Mouse (Mus musculus) thymus, postnatal 25 days (tissue): ENCODE data around the gene Cd300e.

Experiments used
- DNase-seq: peaks from one replicate; pipeline ENCODE4 v3.0.0; 2022

Cd300e gene

DNA sequence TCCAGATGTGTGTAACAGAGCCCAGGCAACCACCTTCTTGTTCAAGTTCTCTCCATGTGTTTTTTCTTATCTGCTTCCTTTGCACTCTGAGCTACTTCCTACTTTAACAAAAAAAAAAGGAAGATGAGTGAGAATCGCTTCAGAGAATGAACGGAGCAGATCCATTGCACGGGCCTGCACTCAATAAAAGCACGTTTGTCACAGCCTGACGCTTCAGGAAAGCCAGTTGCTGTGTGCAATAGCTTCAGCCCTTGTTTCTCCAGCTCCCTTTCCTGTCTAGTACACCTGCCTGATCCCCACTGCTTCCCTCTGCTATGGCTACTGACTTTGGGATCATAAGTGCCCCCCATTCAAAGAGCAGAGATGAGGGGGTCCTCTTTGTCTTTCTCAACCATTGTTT is at the start of gene Cd300e:
Gene Cd300e (minus strand): TSS at position 101 of the 400 bp plus-strand sequence.
- no peak for DNase-seq

DNA sequence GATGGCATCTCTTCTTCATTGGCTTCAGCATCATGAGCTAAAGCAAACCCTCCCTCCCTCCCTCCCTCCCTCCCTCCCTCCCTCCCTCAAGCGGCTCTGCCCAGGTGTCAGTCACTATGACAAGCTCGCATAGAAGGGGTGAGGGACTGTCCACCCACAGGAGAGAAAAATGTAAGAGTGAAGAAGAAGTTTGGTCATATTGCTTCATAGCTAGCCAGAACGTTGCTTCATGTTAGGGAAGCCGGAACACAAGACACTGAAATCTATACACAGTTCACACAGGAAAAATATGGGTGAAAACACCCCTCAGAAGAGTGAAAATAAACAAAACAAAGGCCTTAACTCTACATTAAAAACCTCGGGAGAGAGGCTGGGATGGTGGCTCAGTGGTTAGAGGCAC is 48.3 kb upstream of the Cd300e start:
- DNase-seq = no peak

DNA sequence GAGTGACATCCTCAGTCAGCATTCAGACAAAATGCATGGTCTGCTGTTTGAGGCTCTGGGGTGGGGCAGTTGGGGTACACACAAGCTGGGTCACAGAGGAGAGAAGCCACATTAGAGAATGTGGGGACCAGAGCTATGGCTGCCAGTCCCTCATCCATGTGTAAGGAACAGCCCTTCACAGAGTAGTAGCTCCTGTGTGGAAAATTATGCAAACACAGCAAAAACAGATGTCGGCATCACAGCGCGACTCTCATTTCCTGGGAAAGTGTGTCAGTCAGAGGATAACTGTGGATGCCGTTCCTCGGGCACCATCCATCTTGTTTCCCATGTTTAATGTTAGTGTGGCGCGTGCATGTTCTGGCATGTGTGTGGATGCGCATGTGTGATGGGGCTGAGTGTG is 46.2 kb upstream of the Cd300e start:
- no peak for DNase-seq

DNA sequence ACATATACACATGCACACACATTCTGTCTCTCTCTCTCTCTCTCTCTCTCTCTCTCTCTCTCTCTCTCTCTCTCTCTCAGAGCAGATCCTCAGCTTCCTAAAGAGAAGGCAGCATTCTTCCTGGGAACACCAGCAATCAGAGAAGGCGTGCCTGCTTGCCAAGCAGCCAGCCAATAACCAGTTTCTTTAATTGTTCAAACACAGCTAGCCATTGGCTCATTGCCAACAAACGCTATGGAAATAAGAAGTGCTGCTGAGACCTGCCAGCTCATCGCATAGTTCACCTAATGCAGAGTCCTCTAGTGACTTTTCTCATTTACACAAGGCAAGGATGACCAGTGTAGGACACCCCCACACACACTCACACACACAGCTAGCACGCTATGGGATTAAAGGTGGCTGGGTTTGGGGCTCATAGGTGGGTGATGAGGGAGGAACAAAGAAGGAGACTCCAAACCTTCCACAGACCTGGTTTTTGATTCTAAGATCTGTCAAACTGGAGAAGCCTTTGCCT is 45.5 kb upstream of the Cd300e start:
- DNase-seq = no peak

DNA sequence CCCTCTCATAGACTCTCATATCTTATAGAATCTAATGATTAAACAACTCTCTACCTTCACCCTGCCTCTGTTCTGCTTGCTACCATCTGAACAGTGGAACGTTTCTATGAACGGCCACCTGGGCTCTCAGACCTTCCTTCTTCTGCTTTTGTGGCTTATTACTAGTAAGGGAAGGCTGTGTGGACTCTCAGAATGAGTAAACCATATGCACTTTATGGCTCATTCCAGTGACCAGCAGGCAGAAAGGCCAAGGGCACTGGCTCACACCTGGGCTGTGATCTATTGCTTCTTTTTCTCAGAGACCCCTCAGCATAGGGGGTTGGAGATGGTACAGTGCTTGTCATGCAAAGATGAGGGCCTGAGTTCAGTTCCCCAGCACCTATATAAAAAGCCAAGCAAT is 44.7 kb upstream of the Cd300e start:
- no peak for DNase-seq

DNA sequence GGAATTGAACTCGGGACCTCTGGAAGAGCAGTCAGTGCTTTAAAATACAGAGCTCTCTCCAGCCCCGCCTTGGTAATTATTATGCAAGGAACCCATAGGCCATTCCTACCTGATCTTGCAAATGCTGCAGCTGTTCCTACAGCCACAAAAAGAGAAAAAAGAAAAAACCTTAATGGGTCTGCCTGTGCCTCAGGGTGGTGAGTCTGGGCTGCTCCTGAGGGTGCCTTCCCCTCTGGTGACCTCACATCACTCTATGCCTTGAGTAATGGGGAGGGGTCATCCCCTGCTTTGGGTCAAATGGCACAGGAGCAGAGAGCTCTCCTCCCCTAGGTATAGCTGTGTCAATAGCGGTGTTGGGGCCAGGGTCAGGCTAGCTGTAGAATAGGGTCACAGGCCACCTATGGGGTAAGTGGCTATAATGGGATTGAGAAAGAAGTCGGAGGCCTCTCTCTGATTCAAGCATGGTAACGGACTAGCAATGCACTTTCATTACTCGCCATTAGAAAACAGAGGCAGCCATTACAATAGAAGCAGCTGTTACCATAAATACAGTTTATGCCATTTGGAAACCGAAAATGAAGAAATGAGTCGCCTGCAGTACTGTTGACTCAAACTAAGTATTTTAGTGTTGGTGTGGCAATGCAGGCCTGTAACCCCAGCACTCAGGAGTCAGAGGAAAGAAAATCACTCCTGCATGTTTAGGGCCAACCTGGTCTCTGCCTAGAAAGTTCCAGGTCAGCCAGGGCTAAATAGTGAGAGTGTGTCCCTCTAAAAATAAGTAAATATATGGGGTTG is 43.0 kb upstream of the Cd300e start:
- no peak for DNase-seq

DNA sequence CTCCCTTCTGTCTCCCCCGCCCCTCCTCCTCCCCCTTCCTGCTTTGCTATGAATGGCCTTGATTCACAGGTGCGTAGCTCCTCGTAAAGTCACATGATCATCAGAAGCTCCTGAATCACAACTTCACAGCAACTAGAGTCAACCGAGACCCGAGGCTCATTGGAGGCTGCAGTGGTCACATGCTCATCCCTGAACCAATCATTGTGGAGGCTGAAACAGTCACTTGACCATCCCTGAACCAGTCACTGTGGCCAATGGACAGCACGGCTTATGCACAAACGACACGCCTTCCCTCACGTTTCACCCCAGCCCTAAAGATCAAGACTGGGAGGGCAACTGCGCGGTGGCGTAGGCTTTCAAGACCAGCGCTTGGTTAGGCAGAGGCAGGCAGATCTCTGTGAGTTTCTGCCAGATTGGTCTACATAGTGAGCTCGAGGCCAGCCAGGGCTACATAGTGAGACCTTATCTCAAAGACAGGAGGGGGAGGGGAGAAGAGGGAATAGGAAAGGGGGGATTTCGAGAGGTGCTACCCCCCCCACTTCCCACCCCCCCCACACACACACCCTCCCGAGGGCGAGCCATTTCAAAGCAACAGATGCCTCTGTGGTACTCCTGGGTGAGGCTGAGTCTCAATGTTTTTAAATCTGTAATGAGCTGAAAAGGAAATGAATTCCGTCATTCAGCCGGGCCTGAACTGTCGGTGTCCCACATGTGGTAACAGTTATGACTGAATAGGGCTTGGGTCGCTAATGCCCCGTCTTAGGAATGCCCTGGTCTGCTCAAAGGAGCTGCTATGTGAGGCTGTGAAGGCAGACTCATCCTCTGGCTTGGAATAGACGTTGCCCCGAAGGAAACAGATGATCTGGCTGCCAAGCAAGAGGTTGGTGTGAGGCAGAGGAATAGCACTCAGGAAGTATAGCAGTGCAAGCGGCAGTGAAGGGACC is 41.8 kb upstream of the Cd300e start:
- no peak for DNase-seq

DNA sequence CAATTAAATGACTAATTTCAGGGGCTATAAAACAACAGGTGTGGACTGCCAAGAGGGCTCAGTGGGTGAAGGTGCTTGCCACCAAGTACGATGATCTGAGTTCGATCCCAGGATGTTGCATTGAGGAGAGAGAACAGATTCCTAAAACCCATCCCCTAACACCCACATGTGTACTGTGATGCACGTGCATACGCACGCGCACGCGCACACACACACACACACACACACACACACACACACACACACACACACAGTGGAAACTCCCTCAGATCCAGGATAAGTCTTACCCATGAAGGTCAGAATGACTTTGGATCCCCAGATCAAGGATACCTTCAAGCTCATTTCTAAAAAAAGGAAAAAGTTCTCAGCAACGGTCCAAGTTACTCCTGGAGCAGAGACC is 40.1 kb upstream of the Cd300e start:
- DNase-seq = no peak

DNA sequence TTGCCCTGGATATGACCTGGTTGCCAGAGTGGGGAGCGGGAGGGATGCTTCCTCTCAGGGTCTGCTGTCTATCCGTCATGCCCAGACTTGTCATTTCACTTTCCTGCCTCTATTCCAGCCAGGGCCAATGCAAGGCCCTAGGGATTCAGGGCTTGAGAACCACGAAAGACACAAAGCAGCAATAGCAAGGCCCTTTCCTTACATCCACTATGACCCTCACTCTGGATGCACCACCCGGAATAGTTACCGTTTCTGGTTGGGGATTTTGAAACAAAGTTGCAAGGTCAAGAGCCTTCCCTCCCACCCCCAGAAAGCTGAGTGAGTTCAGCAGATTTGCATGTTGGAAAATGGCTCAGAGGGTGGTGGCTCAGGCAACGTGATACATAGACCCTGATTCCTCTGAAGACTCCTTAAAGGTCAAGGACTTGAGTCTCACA is 39.7 kb upstream of the Cd300e start:
- no peak for DNase-seq

DNA sequence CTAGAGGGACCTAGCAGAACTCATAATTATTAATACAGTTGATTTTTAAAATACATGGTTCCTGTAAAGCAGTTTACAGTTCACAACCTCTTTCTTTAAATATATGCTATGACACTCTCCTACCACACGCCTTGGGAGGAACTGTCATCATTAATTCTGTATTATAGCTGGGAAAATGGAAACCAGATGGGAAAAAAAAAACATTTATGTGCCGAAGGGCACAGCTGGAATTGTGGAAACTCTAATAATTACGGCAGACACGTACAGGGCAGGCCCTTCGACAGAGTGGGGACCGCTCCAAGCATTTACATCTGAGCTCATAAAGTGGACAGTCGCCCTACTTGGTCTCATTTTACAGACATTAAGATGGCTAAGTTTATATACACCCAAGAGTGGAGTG is 38.8 kb upstream of the Cd300e start:
- no peak for DNase-seq

DNA sequence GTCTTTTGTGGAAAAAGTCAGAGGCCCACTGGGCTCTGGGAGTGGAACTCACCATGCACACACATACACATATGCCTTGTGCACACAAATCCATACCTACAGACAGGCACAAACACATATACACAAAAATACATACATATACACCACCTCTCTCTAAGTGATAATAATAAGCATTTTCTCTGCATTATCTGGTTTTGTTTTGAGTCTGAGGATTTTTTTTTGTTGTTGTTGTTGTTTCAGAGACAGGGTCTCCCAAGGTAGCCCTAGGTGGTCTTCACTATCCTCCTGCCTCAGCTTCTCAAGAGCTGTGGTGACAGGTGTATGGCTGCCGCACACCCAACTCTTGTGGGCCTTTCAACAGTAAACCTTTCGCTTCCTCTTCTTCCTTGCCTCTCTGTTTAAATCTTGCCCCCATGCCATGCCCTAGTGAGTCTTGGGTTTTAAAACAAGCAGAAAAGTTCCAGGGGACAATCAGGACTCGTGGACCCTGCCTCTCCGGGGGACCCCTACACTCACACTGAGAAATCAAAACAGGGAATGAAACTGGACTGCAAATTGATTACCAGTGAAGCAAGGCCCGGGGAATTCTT is 38.1 kb upstream of the Cd300e start:
- no peak for DNase-seq

DNA sequence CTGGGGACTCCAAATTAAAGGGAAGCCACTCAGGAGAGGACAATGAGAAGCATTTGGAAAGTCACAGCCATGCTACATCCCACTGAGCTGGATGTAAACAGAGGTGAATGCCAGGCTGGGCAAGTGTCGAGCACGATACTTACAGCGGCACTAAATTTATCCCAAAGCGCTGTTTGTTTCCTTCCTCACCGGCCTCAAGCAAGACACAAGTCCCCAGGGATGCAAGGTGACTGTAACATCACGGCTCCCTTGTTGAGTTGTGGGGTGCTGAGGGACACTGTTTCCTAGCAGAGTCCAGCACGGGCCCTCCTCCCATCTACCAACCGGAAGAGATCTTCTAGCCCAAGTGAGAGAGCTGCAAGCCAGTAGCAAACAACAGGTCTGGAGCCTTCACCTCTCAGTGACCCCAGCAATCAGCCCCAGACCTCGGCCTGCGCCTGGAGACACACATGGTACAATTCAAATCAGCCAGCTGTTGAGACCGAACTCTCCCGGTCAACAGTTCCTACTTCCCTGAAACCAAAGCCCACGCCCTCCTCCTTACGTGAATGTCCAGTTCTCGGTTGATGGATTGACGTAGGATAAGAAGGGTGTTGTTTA is 37.4 kb upstream of the Cd300e start:
- no peak for DNase-seq

DNA sequence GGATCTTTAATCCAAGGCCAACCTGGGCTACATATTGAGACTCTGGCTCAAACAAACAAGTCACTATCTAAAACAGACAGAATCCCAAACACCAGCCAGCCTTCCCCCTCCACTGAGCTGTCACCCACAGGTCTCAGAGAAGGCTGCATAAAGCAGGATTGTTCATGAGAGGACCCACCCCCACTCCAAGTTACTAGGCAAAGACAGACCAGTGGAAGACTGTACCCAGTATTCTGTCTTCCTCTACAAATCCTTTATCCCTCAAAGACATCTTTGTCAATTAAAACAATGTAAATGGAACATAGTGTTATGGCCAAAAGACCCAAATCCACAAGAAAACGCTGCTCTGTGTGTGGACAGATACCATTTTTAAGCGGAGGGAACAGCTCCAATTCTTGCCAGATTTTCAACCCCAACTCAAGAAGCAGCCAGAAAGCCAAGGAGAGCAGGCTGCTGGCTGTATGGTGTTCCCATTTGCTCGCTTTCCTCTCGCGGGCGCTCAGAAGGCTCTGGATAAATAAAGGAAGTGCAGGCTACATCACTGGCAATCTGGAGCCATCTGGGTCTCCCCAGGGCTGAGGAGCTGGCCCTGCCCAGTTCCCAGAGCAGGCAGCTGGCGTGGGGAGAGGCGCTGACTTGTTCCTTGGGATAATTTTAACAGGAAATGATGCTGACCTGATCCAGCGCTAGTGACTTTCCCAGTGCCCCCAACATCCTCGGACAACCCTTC is 36.4 kb upstream of the Cd300e start:
- DNase-seq = no peak

DNA sequence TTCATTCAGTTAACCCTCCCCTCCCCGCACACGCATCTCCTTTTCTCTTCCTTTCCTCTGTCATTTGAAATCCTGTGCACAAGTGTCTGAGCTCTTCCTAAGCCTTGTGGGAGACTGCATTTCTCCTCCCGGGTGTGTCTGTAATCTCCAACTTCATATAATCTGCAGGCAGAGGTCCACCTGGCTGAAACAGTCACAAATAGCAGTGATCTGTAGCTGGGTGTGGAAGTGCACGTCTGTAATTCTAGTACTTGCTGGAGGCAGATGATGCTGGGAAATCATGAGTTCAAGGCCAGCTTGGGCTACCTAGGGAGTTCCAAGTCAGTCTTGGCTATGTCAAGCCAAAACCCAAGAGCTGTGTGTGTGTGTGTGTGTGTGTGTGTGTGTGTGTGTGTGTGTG is 30.2 kb upstream of the Cd300e start:
- DNase-seq = no peak

DNA sequence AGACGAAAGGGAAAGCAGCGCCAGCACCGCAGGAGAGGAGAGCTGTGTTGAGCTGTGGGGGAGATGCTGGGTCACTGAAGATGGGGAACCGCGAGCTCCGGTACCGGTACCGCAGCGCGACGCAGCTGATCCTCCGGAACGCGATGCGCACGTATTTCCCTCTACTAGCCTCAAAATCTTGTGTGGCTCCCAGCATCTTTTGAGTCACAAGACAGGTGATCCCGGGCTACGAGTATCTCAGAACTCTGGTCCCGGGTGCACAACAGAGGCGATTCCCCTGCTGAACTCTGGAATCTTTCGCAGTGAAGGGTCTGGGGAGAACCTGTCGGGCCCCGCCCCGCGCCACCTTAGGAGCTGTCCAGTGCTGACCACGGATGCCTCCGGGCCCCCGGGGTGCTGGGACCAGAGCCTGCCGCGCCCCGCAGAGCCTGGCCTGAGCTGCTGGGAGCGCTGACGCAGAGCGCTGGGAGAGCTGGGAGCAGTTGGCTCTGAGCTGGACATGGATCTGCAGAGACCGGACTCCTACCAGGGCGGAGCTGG is 29.5 kb upstream of the Cd300e start, which contains the start of gene Rab37:
Gene Rab37 (plus strand): TSS at position 70 of the 540 bp plus-strand sequence.
- peak; percentile 14 for DNase-seq

DNA sequence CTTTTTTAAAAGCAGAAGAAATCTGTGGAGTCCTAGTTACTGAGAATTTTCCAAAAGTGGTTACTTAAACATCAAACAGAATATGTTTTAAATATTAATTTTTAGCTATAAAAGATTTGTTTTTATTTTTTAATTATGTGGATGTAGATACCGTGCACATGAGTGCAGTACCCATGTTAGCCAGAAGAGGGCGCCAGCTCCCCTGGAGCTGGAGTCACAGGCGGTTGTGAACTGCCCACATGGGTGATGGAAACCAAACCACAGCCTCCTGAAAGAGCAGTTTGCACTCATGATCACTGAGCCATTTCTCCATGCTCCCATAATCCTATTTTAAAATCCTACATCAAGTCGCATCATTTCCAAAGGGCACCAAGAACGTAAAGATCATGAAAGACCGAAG is 27.9 kb upstream of the Cd300e start:
- DNase-seq = no peak

DNA sequence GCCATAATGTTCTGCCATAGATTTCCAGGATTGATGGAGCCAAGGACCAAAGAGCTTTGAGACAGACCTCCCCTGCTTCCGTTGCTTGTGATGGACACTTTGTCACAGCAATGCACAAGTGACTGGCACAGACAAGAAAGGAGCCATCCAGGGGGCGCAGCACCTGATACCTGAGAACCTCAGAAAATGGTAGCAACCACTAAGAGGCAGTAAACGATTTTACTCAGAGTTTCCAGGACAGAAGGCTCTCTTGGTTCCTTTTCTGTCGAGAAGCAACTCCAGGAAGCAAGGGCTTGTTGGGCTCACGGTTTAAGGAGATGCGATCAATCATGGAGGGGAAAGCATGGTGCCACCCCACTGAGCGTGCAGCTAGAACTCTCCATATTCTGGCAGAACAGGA is 24.2 kb upstream of the Cd300e start:
- DNase-seq = no peak

DNA sequence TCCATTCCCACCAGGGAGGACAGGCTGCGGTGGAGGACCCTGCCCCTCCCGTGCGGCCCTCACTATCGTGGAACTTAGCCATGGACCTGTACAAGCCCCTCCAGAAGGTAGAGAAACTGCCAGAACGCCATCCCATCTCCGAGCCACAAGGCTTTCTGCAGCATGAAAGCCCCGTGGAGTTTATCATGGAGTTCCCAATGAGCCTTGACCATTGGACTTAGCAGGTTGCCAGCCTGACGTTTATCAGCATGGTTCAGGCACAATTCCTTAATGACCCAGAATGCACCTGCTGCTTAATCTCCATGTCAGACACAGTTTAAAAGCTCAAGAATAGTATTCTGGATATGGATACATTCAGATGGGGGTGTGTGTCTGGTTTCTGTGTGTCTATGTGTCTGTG is 23.1 kb upstream of the Cd300e start:
- DNase-seq = no peak

DNA sequence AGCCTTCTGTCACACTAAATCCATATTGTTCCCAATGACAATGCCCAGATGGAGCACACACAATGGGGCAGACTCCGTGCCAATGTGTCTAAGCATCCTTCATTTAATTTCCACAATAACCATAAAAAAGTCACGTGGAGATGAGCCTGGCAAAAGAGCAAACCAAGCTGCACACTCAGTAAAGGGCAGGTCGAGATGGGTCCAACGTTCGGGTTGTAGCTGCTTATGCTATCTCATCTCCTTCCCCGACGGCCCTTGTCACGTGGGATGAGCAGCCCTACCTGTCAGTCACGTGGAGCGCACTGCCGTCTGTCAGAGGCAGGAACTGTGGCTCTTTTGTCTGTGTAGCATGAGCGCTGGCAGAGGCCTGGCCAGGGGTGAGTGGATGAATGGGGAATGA is 22.6 kb upstream of the Cd300e start:
- no peak for DNase-seq

DNA sequence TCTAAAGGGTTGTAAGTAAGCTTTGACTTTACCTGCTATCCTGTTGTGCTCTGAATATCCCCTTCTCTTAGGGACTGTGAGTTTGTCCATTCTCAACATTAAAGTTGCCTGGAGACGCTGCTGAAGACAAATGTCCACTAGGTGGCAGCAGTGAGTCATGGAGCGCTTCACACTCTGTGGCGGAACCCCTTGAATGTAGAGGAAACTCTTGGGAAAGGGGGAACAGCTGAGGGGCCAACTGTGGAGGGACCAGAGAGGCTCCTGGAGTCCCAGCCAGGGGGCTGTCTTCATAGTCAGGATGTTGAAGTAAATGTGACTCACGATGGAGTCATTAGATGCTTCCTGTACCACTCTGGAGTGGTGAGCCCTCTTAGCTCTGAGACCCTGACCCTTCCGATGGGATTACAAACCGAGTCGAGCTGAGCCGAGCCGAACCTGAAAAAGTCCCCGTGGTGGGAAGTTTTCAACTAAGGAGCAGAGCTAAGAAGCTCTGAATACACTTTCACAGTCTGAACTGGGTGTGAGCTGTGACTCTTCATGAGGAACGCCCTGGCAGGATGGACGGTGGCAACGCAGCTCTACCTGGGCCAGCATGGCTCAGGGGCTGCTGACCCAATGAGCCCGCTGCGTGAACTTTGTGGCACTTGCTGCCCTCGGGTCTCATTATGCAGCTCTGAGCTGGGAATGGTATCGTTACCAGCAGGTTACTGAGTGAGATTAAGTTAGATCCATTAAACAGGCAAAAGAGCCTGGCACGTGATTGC is 21.6 kb upstream of the Cd300e start:
- peak; percentile 62 for DNase-seq

DNA sequence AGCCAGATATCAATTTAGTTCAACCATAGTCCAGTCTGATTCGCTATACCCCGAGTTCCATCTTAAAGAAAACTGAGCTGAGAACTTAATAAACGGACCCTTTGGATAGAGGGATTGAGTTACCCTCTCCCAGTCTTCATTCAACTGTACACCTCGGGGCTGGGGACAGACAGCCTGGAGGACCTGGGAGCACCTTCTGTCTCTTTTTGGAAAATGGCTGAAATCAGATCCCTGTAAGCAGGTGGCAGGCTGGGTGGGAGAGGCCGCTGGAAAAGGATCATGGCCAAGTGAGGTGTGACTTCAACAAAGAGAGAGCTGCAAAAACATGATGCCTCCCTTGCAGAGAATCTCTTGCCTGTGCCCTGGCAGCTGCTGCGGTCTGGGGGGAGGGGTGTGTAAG is 20.2 kb upstream of the Cd300e start:
- DNase-seq = no peak
